8 mouse cellular contexts compared by ENCODE assay signal in genomic region chr11:106486866-106487732, GRCm38 (mm10). TPM values are rescaled to one million over a fixed set of nuclear protein-coding genes. Genes with fewer than 3 reads are reported as not detected.
DNase-seq lines count a peak whose midpoint lies in the region; ATAC-seq lines count a peak whose summit lies in the region.

No protein-coding gene starts in this region.

- DNase-seq in spleen, postnatal 14 days (ENCODE audit: low spot score in 2 of 2) = peak; percentile 19 to 37
- DNase-seq in spleen, adult 12 weeks (ENCODE audit: low spot score) = no peak
- peak; percentile 38 to 61 for DNase-seq in gastrocnemius, adult 8-10 months (ENCODE audit: low spot score in 2 of 2)
- DNase-seq in lung, postnatal 36 days = peak; percentile 56
- DNase-seq in testis, postnatal 14 days (ENCODE audit: low spot score) = peak; percentile 67
- no peak for DNase-seq in ovary, postnatal 36 days (ENCODE audit: low spot score)

- peak; percentile 83 for ATAC-seq in kidney, embryonic 14.5 days (ENCODE audit: low FRiP score, low TSS enrichment)

- under 1% methylated on average over 79 of the region's 86 CpGs for WGBS in kidney, embryonic 14.5 days

- no peaks in the 10 kb centered on the region for H3K27me3 ChIP-seq in kidney, embryonic 14.5 days (ENCODE audit: control insufficient read depth, insufficient read depth, low read length)

- no peaks in the 10 kb centered on the region for H3K36me3 ChIP-seq in kidney, embryonic 14.5 days (ENCODE audit: control insufficient read depth, insufficient read depth, low read length)

- peak overlapping the region; percentile 85 for H3K4me3 ChIP-seq in brown adipose tissue, adult 24 weeks (ENCODE audit: insufficient read depth, low read depth, low read length)
- peak overlapping the region; percentile 94 for H3K4me3 ChIP-seq in kidney, embryonic 14.5 days (ENCODE audit: low read length)

- peak overlapping the region; percentile 87 for H3K4me2 ChIP-seq in kidney, embryonic 14.5 days (replicated peaks; ENCODE audit: low read depth, low read length)

- H3K9me3 ChIP-seq in kidney, embryonic 14.5 days (ENCODE audit: control insufficient read depth, low read length) = no peaks in the 10 kb centered on the region

- no peaks in the 10 kb centered on the region for H3K4me1 ChIP-seq in brown adipose tissue, adult 24 weeks (ENCODE audit: control insufficient read depth, insufficient read depth, insufficient read length, low read length)
- H3K4me1 ChIP-seq in kidney, embryonic 14.5 days (ENCODE audit: control insufficient read depth, insufficient read depth, low read length) = peaks cover 7% of the 10 kb centered on the region; the same call in 1 of the 2 replicates

- peak overlapping the region; percentile 82 for H3K9ac ChIP-seq in kidney, embryonic 14.5 days (ENCODE audit: low read depth, low read length)

- peak overlapping the region; percentile 16 for H3K27ac ChIP-seq in brown adipose tissue, adult 24 weeks (replicated peaks; ENCODE audit: low read depth, low read length)
- H3K27ac ChIP-seq in kidney, embryonic 14.5 days (ENCODE audit: low read depth, low read length) = peak overlapping the region; percentile 93

RNA-seq across cellular contexts. Expression of gene Ern1, which starts 0.6 kb away (rescaled TPM):
- 3.2 and 5.0 TPM in 2 replicates for polyA plus RNA-seq in brown adipose tissue, adult 24 weeks (2012; ENCODE audit: insufficient read depth, insufficient read length, missing spikeins)
- total RNA-seq in gastrocnemius, adult 8-10 months (2022) = 1 to 10 TPM; 6.9 to 8.9 (median 7.6) TPM
- polyA plus RNA-seq in kidney, embryonic 14.5 days (2014; fragmentation: Nextera tagmentation; extraction: Ambion mirVana) = 4.0 and 9.0 TPM in 2 replicates

Comparison
In these comparisons a context has a peak if more than half of its experiments do, and no peak if none do; other contexts are left out.
1. DNase-seq: peak in spleen, postnatal 14 days (2 of 2), gastrocnemius, adult 8-10 months (2 of 2), lung, postnatal 36 days (single experiment) and testis, postnatal 14 days (single experiment); none in spleen, adult 12 weeks (single experiment) and ovary, postnatal 36 days (single experiment).